8 mouse cellular contexts compared by ENCODE assay signal in genomic region chr9:47422741-47423461, GRCm38 (mm10).
DNase-seq lines count a peak whose midpoint lies in the region; ATAC-seq and TF ChIP-seq lines count a peak whose summit lies in the region.

No protein-coding gene starts in this region.

- ATAC-seq in intestine, embryonic 16.5 days, result peak; percentile 26; the same call in 1 of the 2 replicates
- no peak for ATAC-seq in intestine, postnatal 0 days
- peak; percentile 67 for ATAC-seq in kidney, embryonic 16.5 days (ENCODE audit: low FRiP score, low TSS enrichment)
- 0 out of 2 replicates have a peak, but pooled peaks have one; percentile 50 for ATAC-seq in limb, embryonic 14.5 days (ENCODE audit: low FRiP score, low read depth)
- ATAC-seq in erythroid progenitor cell, adult 5-6 weeks (replicated peaks; ENCODE audit: low FRiP score, poor library complexity, severe bottlenecking), result no peak

- no peaks in the 10 kb centered on the region for H3K9me3 ChIP-seq in intestine, embryonic 16.5 days (ENCODE audit: control insufficient read depth, low read length)
- H3K9me3 ChIP-seq in intestine, postnatal 0 days (ENCODE audit: control insufficient read depth), result no peaks in the 10 kb centered on the region
- no peaks in the 10 kb centered on the region for H3K9me3 ChIP-seq in embryonic facial prominence, embryonic 10.5 days
- H3K9me3 ChIP-seq in kidney, embryonic 16.5 days (ENCODE audit: low read length), result no peaks in the 10 kb centered on the region
- H3K9me3 ChIP-seq in limb, embryonic 14.5 days (ENCODE audit: control insufficient read depth, low read length), result no peaks in the 10 kb centered on the region

- no peaks in the 10 kb centered on the region for H3K27me3 ChIP-seq in intestine, embryonic 16.5 days (replicated peaks; ENCODE audit: control insufficient read depth, insufficient read depth, low read length)
- H3K27me3 ChIP-seq in intestine, postnatal 0 days (replicated peaks; ENCODE audit: control insufficient read depth, insufficient read depth, low read length), result no peaks in the 10 kb centered on the region
- H3K27me3 ChIP-seq in embryonic facial prominence, embryonic 10.5 days (replicated peaks; ENCODE audit: low read depth, poor library complexity, severe bottlenecking), result peaks cover 18% of the 10 kb centered on the region
- no peaks in the 10 kb centered on the region for H3K27me3 ChIP-seq in kidney, embryonic 16.5 days (ENCODE audit: insufficient read depth, low read length)
- H3K27me3 ChIP-seq in limb, embryonic 14.5 days (ENCODE audit: control insufficient read depth, insufficient read depth, low read length), result no peaks in the 10 kb centered on the region

- DNase-seq in embryonic facial prominence, embryonic 10.5 days (ENCODE audit: low spot score), result peak; percentile 47
- peak; percentile 40 to 63 for DNase-seq in gastrocnemius, postnatal 4 days (ENCODE audit: low spot score in 2 of 2)
- peak; percentile 48 for DNase-seq in limb, embryonic 14.5 days (ENCODE audit: low spot score)
- peak; percentile 54 for DNase-seq in retina, embryonic 14.5 days (ENCODE audit: low spot score)

- H3K27ac ChIP-seq in intestine, embryonic 16.5 days (ENCODE audit: low read length), result no peak overlapping the region
- no peak overlapping the region for H3K27ac ChIP-seq in intestine, postnatal 0 days (ENCODE audit: low read depth, low read length)
- H3K27ac ChIP-seq in embryonic facial prominence, embryonic 10.5 days (replicated peaks), result no peak overlapping the region
- peak overlapping the region; percentile 40; the same call in 1 of the 2 replicates for H3K27ac ChIP-seq in kidney, embryonic 16.5 days (ENCODE audit: low read length)
- H3K27ac ChIP-seq in limb, embryonic 14.5 days (replicated peaks; ENCODE audit: low read depth, low read length), result no peak overlapping the region

- no peaks in the 10 kb centered on the region for H3K36me3 ChIP-seq in intestine, embryonic 16.5 days (ENCODE audit: control insufficient read depth, insufficient read depth, low read length)
- H3K36me3 ChIP-seq in intestine, postnatal 0 days (ENCODE audit: control insufficient read depth, insufficient read depth), result no peaks in the 10 kb centered on the region
- H3K36me3 ChIP-seq in embryonic facial prominence, embryonic 10.5 days (replicated peaks), result no peaks in the 10 kb centered on the region
- no peaks in the 10 kb centered on the region for H3K36me3 ChIP-seq in kidney, embryonic 16.5 days (ENCODE audit: insufficient read depth, low read length)
- no peaks in the 10 kb centered on the region for H3K36me3 ChIP-seq in limb, embryonic 14.5 days (ENCODE audit: control insufficient read depth, insufficient read depth, low read length)

- no peak for TF ChIP-seq POLR2A in limb, embryonic 14.5 days (IDR thresholded peaks at IDR 0.05; ENCODE audit: borderline replicate concordance, extremely low read depth, insufficient read depth, insufficient read length)

- H3K4me2 ChIP-seq in intestine, embryonic 16.5 days (ENCODE audit: low read depth, low read length), result no peak overlapping the region
- no peak overlapping the region for H3K4me2 ChIP-seq in intestine, postnatal 0 days (replicated peaks; ENCODE audit: low read depth)
- no peak overlapping the region for H3K4me2 ChIP-seq in kidney, embryonic 16.5 days (replicated peaks; ENCODE audit: low read depth, low read length)
- no peak overlapping the region for H3K4me2 ChIP-seq in limb, embryonic 14.5 days (replicated peaks; ENCODE audit: low read depth, low read length, severe bottlenecking)

- no peak overlapping the region for H3K4me3 ChIP-seq in intestine, embryonic 16.5 days (ENCODE audit: low read length)
- H3K4me3 ChIP-seq in intestine, postnatal 0 days (ENCODE audit: low read depth, low read length), result no peak overlapping the region
- no peak overlapping the region for H3K4me3 ChIP-seq in embryonic facial prominence, embryonic 10.5 days
- H3K4me3 ChIP-seq in kidney, embryonic 16.5 days (ENCODE audit: low read length), result no peak overlapping the region
- H3K4me3 ChIP-seq in limb, embryonic 14.5 days (replicated peaks; ENCODE audit: low read length), result no peak overlapping the region

- WGBS in intestine, embryonic 16.5 days, result 51% methylated on average over 8 of the region's 8 CpGs
- 62% methylated on average over 8 of the region's 8 CpGs for WGBS in intestine, postnatal 0 days
- 59% methylated on average over 8 of the region's 8 CpGs for WGBS in embryonic facial prominence, embryonic 10.5 days
- WGBS in kidney, embryonic 16.5 days, result 47% methylated on average over 8 of the region's 8 CpGs
- WGBS in limb, embryonic 14.5 days, result 32% methylated on average over 8 of the region's 8 CpGs

- no peak overlapping the region for H3K9ac ChIP-seq in intestine, embryonic 16.5 days (ENCODE audit: low read depth, low read length)
- no peak overlapping the region for H3K9ac ChIP-seq in intestine, postnatal 0 days (ENCODE audit: low read depth, low read length)
- H3K9ac ChIP-seq in kidney, embryonic 16.5 days (replicated peaks; ENCODE audit: low read length), result no peak overlapping the region
- no peak overlapping the region for H3K9ac ChIP-seq in limb, embryonic 14.5 days (ENCODE audit: low read depth, low read length, severe bottlenecking)

- no peak for TF ChIP-seq CTCF in intestine, postnatal 0 days (IDR thresholded peaks at IDR 0.05; ENCODE audit: low read depth)

- no peaks in the 10 kb centered on the region for H3K4me1 ChIP-seq in intestine, embryonic 16.5 days (ENCODE audit: control insufficient read depth, insufficient read depth, low read length)
- no peaks in the 10 kb centered on the region for H3K4me1 ChIP-seq in intestine, postnatal 0 days (replicated peaks; ENCODE audit: control insufficient read depth, insufficient read depth, low read length)
- peaks cover 34% of the 10 kb centered on the region for H3K4me1 ChIP-seq in embryonic facial prominence, embryonic 10.5 days
- peaks cover 19% of the 10 kb centered on the region for H3K4me1 ChIP-seq in kidney, embryonic 16.5 days (ENCODE audit: insufficient read depth, low read length)
- H3K4me1 ChIP-seq in limb, embryonic 14.5 days (ENCODE audit: control insufficient read depth, insufficient read depth, low read length), result peaks cover 13% of the 10 kb centered on the region

Comparison
In these comparisons a context has a peak if more than half of its experiments do, and no peak if none do; other contexts are left out.
1. ATAC-seq: peak in intestine, embryonic 16.5 days (single experiment), kidney, embryonic 16.5 days (single experiment) and limb, embryonic 14.5 days (single experiment); none in intestine, postnatal 0 days (single experiment) and erythroid progenitor cell, adult 5-6 weeks (single experiment).
2. Peak in every context shown above with its lines, with median percentiles within 50 percentile points of each other: DNase-seq.